Mouse (Mus musculus): ENCODE results near the gene Myo6. TPM values are rescaled to one million over a fixed set of nuclear protein-coding genes. Genes with fewer than 3 reads are reported as not detected.

Myo6 gene
- total RNA-seq, 2 experiments from 2014 or later, result 25.1 to 32.3 TPM

Other genes with a start within 250 kb of the Myo6 start
- gene Filip1, start 152.2 kb upstream of the Myo6 start, total RNA-seq (2021), result 10 to 100 TPM; 39.6 to 46.6 TPM
- 100 to 1,000 TPM; 103 to 107 TPM for gene Senp6, start 98.1 kb upstream of the Myo6 start, total RNA-seq (2021)